Mouse (Mus musculus): ENCODE data around the gene Abhd12b. TPM values are rescaled to one million over a fixed set of nuclear protein-coding genes. Genes with fewer than 3 reads are reported as not detected.
"Not testable (repeated sequence)": the region's sequence is repeated elsewhere in the genome, so short reads cannot be mapped to it uniquely, and the experiment has no call there.

Gene Abhd12b
- polyA plus RNA-seq, 1 experiment from 2014 or later, result not detected

- ATAC-seq (replicated peaks; ENCODE audit: insufficient number of reproducible peaks, low FRiP score, low TSS enrichment), result no peak
- Histone ChIP-seq H3K27me3 (ENCODE audit: control insufficient read depth, insufficient read depth, low read length) (no peaks in the 10 kb centered on the region), H3K4me1 (ENCODE audit: control insufficient read depth, insufficient read depth, low read length) (no peaks in the 10 kb centered on the region), H3K4me3 (ENCODE audit: low read depth, low read length) (no peak overlapping the region), H3K4me2 (no peak overlapping the region), H3K9me3 (replicated peaks; ENCODE audit: control insufficient read depth, low read length) (no peaks in the 10 kb centered on the region), H3K27ac (ENCODE audit: low read depth, low read length) (no peak overlapping the region), H3K36me3 (ENCODE audit: control insufficient read depth, insufficient read depth, low read length) (no peaks in the 10 kb centered on the region), H3K9ac (ENCODE audit: low read depth, low read length) (no peak overlapping the region)
- 75% methylated on average over 5 of the region's 5 CpGs for WGBS (ENCODE audit: insufficient replicate concordance)
These were observed 7.1 kb downstream of the Abhd12b start for GRCm38 (mm10) chr12:70161057-70161456.

- Histone ChIP-seq H3K9me3 (replicated peaks; ENCODE audit: control insufficient read depth, low read length) (no peaks in the 10 kb centered on the region), H3K27ac (ENCODE audit: low read depth, low read length) (no peak overlapping the region), H3K9ac (ENCODE audit: low read depth, low read length) (no peak overlapping the region), H3K27me3 (ENCODE audit: control insufficient read depth, insufficient read depth, low read length) (no peaks in the 10 kb centered on the region), H3K36me3 (ENCODE audit: control insufficient read depth, insufficient read depth, low read length) (no peaks in the 10 kb centered on the region), H3K4me1 (ENCODE audit: control insufficient read depth, insufficient read depth, low read length) (no peaks in the 10 kb centered on the region), H3K4me3 (ENCODE audit: low read depth, low read length) (no peak overlapping the region), H3K4me2 (no peak overlapping the region)
- no peak for ATAC-seq (replicated peaks; ENCODE audit: insufficient number of reproducible peaks, low FRiP score, low TSS enrichment)
- WGBS (ENCODE audit: insufficient replicate concordance), result 66% methylated on average over 3 of the region's 3 CpGs
These were observed 10.8 kb downstream of the Abhd12b start for GRCm38 (mm10) chr12:70164741-70165140.

- 74% methylated on average over 4 of the region's 4 CpGs for WGBS (ENCODE audit: insufficient replicate concordance)
- no peak for ATAC-seq (replicated peaks; ENCODE audit: insufficient number of reproducible peaks, low FRiP score, low TSS enrichment)
- no peak overlapping the region for H3K4me2 ChIP-seq
- no peaks in the 10 kb centered on the region for H3K9me3 ChIP-seq (replicated peaks; ENCODE audit: control insufficient read depth, low read length)
- H3K36me3 ChIP-seq (ENCODE audit: control insufficient read depth, insufficient read depth, low read length), result no peaks in the 10 kb centered on the region
- no peak overlapping the region for H3K4me3 ChIP-seq (ENCODE audit: low read depth, low read length)
- H3K27me3 ChIP-seq (ENCODE audit: control insufficient read depth, insufficient read depth, low read length), result no peaks in the 10 kb centered on the region
- H3K4me1 ChIP-seq (ENCODE audit: control insufficient read depth, insufficient read depth, low read length), result no peaks in the 10 kb centered on the region
- H3K27ac ChIP-seq (ENCODE audit: low read depth, low read length), result no peak overlapping the region
- H3K9ac ChIP-seq (ENCODE audit: low read depth, low read length), result no peak overlapping the region
These were observed 14.0 kb downstream of the Abhd12b start for GRCm38 (mm10) chr12:70167950-70168349.

- H3K4me1 ChIP-seq (ENCODE audit: control insufficient read depth, insufficient read depth, low read length), result no peaks in the 10 kb centered on the region
- no peak overlapping the region for H3K27ac ChIP-seq (ENCODE audit: low read depth, low read length)
- no peak overlapping the region for H3K9ac ChIP-seq (ENCODE audit: low read depth, low read length)
- H3K9me3 ChIP-seq (replicated peaks; ENCODE audit: control insufficient read depth, low read length), result no peaks in the 10 kb centered on the region
- ATAC-seq (replicated peaks; ENCODE audit: insufficient number of reproducible peaks, low FRiP score, low TSS enrichment), result no peak
- no peak overlapping the region for H3K4me3 ChIP-seq (ENCODE audit: low read depth, low read length)
- H3K36me3 ChIP-seq (ENCODE audit: control insufficient read depth, insufficient read depth, low read length), result no peaks in the 10 kb centered on the region
- WGBS (ENCODE audit: insufficient replicate concordance), result 80% methylated on average over 1 of the region's 1 CpGs
- no peak overlapping the region for H3K4me2 ChIP-seq
- no peaks in the 10 kb centered on the region for H3K27me3 ChIP-seq (ENCODE audit: control insufficient read depth, insufficient read depth, low read length)
These were observed 16.0 kb downstream of the Abhd12b start for GRCm38 (mm10) chr12:70169969-70170368.

- H3K9me3 ChIP-seq (replicated peaks; ENCODE audit: control insufficient read depth, low read length); H3K36me3 ChIP-seq (ENCODE audit: control insufficient read depth, insufficient read depth, low read length); H3K4me3 ChIP-seq (ENCODE audit: low read depth, low read length); ATAC-seq (replicated peaks; ENCODE audit: insufficient number of reproducible peaks, low FRiP score, low TSS enrichment); H3K9ac ChIP-seq (ENCODE audit: low read depth, low read length); H3K4me1 ChIP-seq (ENCODE audit: control insufficient read depth, insufficient read depth, low read length); H3K27me3 ChIP-seq (ENCODE audit: control insufficient read depth, insufficient read depth, low read length); H3K4me2 ChIP-seq; H3K27ac ChIP-seq (ENCODE audit: low read depth, low read length): not testable (repeated sequence)
- WGBS (ENCODE audit: insufficient replicate concordance), result 91% methylated on average over 8 of the region's 8 CpGs
These were observed 29.6 kb downstream of the Abhd12b start for GRCm38 (mm10) chr12:70183507-70183906.

- no peak overlapping the region for H3K27ac ChIP-seq (ENCODE audit: low read depth, low read length)
- H3K27me3 ChIP-seq (ENCODE audit: control insufficient read depth, insufficient read depth, low read length), result no peaks in the 10 kb centered on the region
- no peak for ATAC-seq (replicated peaks; ENCODE audit: insufficient number of reproducible peaks, low FRiP score, low TSS enrichment)
- H3K4me2 ChIP-seq, result no peak overlapping the region
- H3K4me1 ChIP-seq (ENCODE audit: control insufficient read depth, insufficient read depth, low read length), result no peaks in the 10 kb centered on the region
- WGBS (ENCODE audit: insufficient replicate concordance), result 77% methylated on average over 22 of the region's 22 CpGs
- H3K9me3 ChIP-seq (replicated peaks; ENCODE audit: control insufficient read depth, low read length), result no peaks in the 10 kb centered on the region
- no peak overlapping the region for H3K4me3 ChIP-seq (ENCODE audit: low read depth, low read length)
- no peak overlapping the region for H3K9ac ChIP-seq (ENCODE audit: low read depth, low read length)
- H3K36me3 ChIP-seq (ENCODE audit: control insufficient read depth, insufficient read depth, low read length), result no peaks in the 10 kb centered on the region
These were observed 30.3 kb downstream of the Abhd12b start for GRCm38 (mm10) chr12:70184173-70184783.

GRCm38 (mm10) chr12:70192267-70192727, 38.4 kb downstream of the Abhd12b start:
- Histone ChIP-seq H3K27me3 (ENCODE audit: control insufficient read depth, insufficient read depth, low read length) (no peaks in the 10 kb centered on the region), H3K9ac (ENCODE audit: low read depth, low read length) (no peak overlapping the region), H3K4me2 (peak overlapping the region; percentile 58), H3K9me3 (replicated peaks; ENCODE audit: control insufficient read depth, low read length) (no peaks in the 10 kb centered on the region), H3K27ac (ENCODE audit: low read depth, low read length) (0 out of 2 replicates have a peak overlapping the region, but pooled peaks have one; percentile 25), H3K4me1 (ENCODE audit: control insufficient read depth, insufficient read depth, low read length) (no peaks in the 10 kb centered on the region), H3K36me3 (ENCODE audit: control insufficient read depth, insufficient read depth, low read length) (0 out of 2 replicates have a peak, but pooled peaks cover 5% of the 10 kb centered on the region), H3K4me3 (ENCODE audit: low read depth, low read length) (peak overlapping the region; percentile 28)
- WGBS (ENCODE audit: insufficient replicate concordance), result 27% methylated on average over 19 of the region's 19 CpGs
- no peak for ATAC-seq (replicated peaks; ENCODE audit: insufficient number of reproducible peaks, low FRiP score, low TSS enrichment)

GRCm38 (mm10) chr12:70195426-70195825, 41.5 kb downstream of the Abhd12b start:
- H3K4me1 ChIP-seq (ENCODE audit: control insufficient read depth, insufficient read depth, low read length), result no peaks in the 10 kb centered on the region
- no peak overlapping the region for H3K27ac ChIP-seq (ENCODE audit: low read depth, low read length)
- 94% methylated on average over 6 of the region's 6 CpGs for whole genome bisulfite sequencing (ENCODE audit: insufficient replicate concordance)
- no peaks in the 10 kb centered on the region for H3K9me3 ChIP-seq (replicated peaks; ENCODE audit: control insufficient read depth, low read length)
- H3K4me3 ChIP-seq (ENCODE audit: low read depth, low read length), result no peak overlapping the region
- H3K4me2 ChIP-seq, result no peak overlapping the region
- no peak for ATAC-seq (replicated peaks; ENCODE audit: insufficient number of reproducible peaks, low FRiP score, low TSS enrichment)
- no peaks in the 10 kb centered on the region for H3K27me3 ChIP-seq (ENCODE audit: control insufficient read depth, insufficient read depth, low read length)
- no peak overlapping the region for H3K9ac ChIP-seq (ENCODE audit: low read depth, low read length)
- 0 out of 2 replicates have a peak, but pooled peaks cover 5% of the 10 kb centered on the region for H3K36me3 ChIP-seq (ENCODE audit: control insufficient read depth, insufficient read depth, low read length)

GRCm38 (mm10) chr12:70196341-70196740, 42.4 kb downstream of the Abhd12b start:
- 84% methylated on average over 5 of the region's 5 CpGs for WGBS (ENCODE audit: insufficient replicate concordance)
- no peak overlapping the region for H3K9ac ChIP-seq (ENCODE audit: low read depth, low read length)
- H3K4me2 ChIP-seq, result no peak overlapping the region
- ATAC-seq (replicated peaks; ENCODE audit: insufficient number of reproducible peaks, low FRiP score, low TSS enrichment), result no peak
- H3K27me3 ChIP-seq (ENCODE audit: control insufficient read depth, insufficient read depth, low read length), result no peaks in the 10 kb centered on the region
- H3K4me3 ChIP-seq (ENCODE audit: low read depth, low read length), result no peak overlapping the region
- no peak overlapping the region for H3K27ac ChIP-seq (ENCODE audit: low read depth, low read length)
- no peaks in the 10 kb centered on the region for H3K4me1 ChIP-seq (ENCODE audit: control insufficient read depth, insufficient read depth, low read length)
- H3K36me3 ChIP-seq (ENCODE audit: control insufficient read depth, insufficient read depth, low read length), result 0 out of 2 replicates have a peak, but pooled peaks cover 5% of the 10 kb centered on the region
- no peaks in the 10 kb centered on the region for H3K9me3 ChIP-seq (replicated peaks; ENCODE audit: control insufficient read depth, low read length)
